Mouse (Mus musculus) T-helper 17 cell (primary cell): Measurements from ENCODE around the gene Vps4b.

Source experiments
- in situ Hi-C, 2 experiments: fragments of 300-600 bp; cut with MboI, MseI; formaldehyde crosslinking; loops; 1 replicate in 1 of 2; 2 replicates in 1 of 2; pipeline ENCODE4 v1.15.1; 2025; ENCODE audit warnings: high pct_unique_total_duplicates in 2 of 2

Vps4b gene

GRCm38 (mm10) chr1:106796542-106796924 is at the start of gene Vps4b:
Vps4b (minus strand) TSS chr1:106796728.
- in situ Hi-C loops, result loop anchor here in 1 of 2 experiments (5.0 kb wide), 1 partner anchor 39 kb away; the partner anchor contains the start of gene Kdsr

- in situ Hi-C loops, result no loop called here
These were observed 32.3 kb upstream of the Vps4b start for GRCm38 (mm10) chr1:106828784-106829183.

- in situ Hi-C loops, result loop anchor here in 1 of 2 experiments (5.0 kb wide), 1 partner anchor 745 kb away; no protein-coding TSS in a partner anchor
These were observed 25.8 kb upstream of the Vps4b start for GRCm38 (mm10) chr1:106822297-106822696.

- in situ Hi-C loops, result loop anchor here (5.0 to 10.0 kb wide), 4 partner anchors 64 to 1324 kb away; no protein-coding TSS in a partner anchor
These were observed 21.8 kb upstream of the Vps4b start for GRCm38 (mm10) chr1:106818323-106818722.

GRCm38 (mm10) chr1:106816766-106817165 is 20.2 kb upstream of the Vps4b start:
- in situ Hi-C loops, result loop anchor here (5.0 to 10.0 kb wide), 4 partner anchors 66 to 1322 kb away; no protein-coding TSS in a partner anchor

GRCm38 (mm10) chr1:106815265-106815664 is 18.7 kb upstream of the Vps4b start:
- in situ Hi-C loops, result loop anchor here (5.0 to 10.0 kb wide), 4 partner anchors 67 to 1320 kb away; no protein-coding TSS in a partner anchor

- in situ Hi-C loops, result loop anchor here (5.0 to 10.0 kb wide), 5 partner anchors 67 to 1320 kb away; no protein-coding TSS in a partner anchor
These were observed 18.3 kb upstream of the Vps4b start for GRCm38 (mm10) chr1:106814864-106815263.

- in situ Hi-C loops, result loop anchor here in 1 of 2 experiments (5.0 kb wide), 1 partner anchor 43 kb away; the partner anchor contains the start of gene Kdsr
These were observed 3.4 kb upstream of the Vps4b start for GRCm38 (mm10) chr1:106799931-106800330.

- in situ Hi-C loops, result loop anchor here in 1 of 2 experiments (5.0 kb wide), 1 partner anchor 42 kb away; the partner anchor contains the start of gene Kdsr
These were observed 2.9 kb upstream of the Vps4b start for GRCm38 (mm10) chr1:106799406-106799805.

GRCm38 (mm10) chr1:106796987-106797779 is 655 bp upstream of the Vps4b start:
- in situ Hi-C loops, result loop anchor here in 1 of 2 experiments (5.0 kb wide), 1 partner anchor 40 kb away; the partner anchor contains the start of gene Kdsr

GRCm38 (mm10) chr1:106795634-106796541 is 640 bp downstream of the Vps4b start:
- in situ Hi-C loops, result loop anchor here in 1 of 2 experiments (5.0 kb wide), 1 partner anchor 39 kb away; the partner anchor contains the start of gene Kdsr

GRCm38 (mm10) chr1:106774896-106775295 is 21.6 kb downstream of the Vps4b start:
- in situ Hi-C loops, result no loop called here

GRCm38 (mm10) chr1:106774092-106774491 is 22.4 kb downstream of the Vps4b start:
- in situ Hi-C loops, result no loop called here

GRCm38 (mm10) chr1:106768773-106769172 is 27.8 kb downstream of the Vps4b start:
- in situ Hi-C loops, result no loop called here

GRCm38 (mm10) chr1:106765771-106766170 is 30.8 kb downstream of the Vps4b start:
- in situ Hi-C loops, result no loop called here

- in situ Hi-C loops, result no loop called here
These were observed 31.7 kb downstream of the Vps4b start for GRCm38 (mm10) chr1:106764846-106765245.

- in situ Hi-C loops, result no loop called here
These were observed 32.2 kb downstream of the Vps4b start for GRCm38 (mm10) chr1:106764281-106764680.

- in situ Hi-C loops, result no loop called here
These were observed 35.8 kb downstream of the Vps4b start for GRCm38 (mm10) chr1:106760750-106761149.

- in situ Hi-C loops, result loop anchor here in 1 of 2 experiments (5.0 kb wide), 1 partner anchor 37 kb away; the partner anchor contains the start of gene Vps4b
These were observed 36.7 kb downstream of the Vps4b start, which contains the start of gene Kdsr for GRCm38 (mm10) chr1:106759572-106760435. Kdsr (minus strand) TSS chr1:106759727.
